Mouse (Mus musculus): ENCODE data around the gene Zfp579. TPM values are rescaled to one million over a fixed set of nuclear protein-coding genes. Genes with fewer than 3 reads are reported as not detected.
A peak's percentile ranks its signal among the peaks of the same experiment; 100 is the strongest.
"Not testable (repeated sequence)": the region's sequence is repeated elsewhere in the genome, so short reads cannot be mapped to it uniquely, and the experiment has no call there.

Zfp579 gene
- polyA plus RNA-seq, 1 experiment from 2014 or later: 68.4 TPM

DNA sequence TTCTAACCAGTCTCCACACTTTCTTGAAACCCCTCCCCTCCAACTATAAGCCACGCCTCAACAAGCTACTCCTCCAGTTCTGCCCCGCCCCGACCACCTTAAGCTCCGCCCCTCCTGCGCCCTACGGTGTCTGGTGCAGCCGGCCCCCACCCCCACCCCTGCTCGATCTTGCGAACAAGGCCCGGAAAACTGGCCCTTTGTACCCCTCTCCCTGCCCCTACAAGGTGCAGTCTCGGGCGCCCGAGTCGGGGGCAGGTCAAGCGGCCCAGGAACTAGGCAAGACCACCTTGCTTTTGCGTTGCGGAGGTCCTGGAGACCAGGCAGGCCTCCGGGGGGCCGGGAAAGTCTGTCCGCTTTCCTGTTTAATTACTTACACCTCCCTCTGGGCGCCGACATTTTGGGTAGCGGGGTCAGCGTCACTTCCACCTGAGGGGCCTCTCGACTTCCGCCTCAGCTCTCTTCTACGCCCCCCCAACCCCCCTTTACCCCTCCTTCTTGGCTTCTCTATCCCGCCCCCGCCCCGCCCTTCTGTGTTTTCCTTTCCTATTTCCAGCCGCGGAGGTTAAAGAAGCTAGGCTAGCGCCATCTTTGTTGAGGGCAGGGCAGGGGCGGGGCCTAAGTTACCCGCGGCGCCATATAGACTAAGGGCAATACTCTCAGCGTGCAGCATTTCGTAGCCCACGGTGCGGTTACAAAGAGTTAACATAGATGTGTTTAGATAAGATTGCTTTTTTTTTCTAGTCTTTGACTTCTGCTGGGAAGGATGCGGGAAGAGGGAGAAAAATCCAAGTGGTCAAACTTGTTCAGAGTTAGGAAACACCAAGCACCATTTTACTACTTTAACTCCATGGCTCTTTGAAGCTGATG, 18.5 kb upstream of the Zfp579 start, which contains the start of the genes Zfp524 and Fiz1:
Gene Zfp524, plus strand, starts transcription at position 165 of the 867 bp plus-strand sequence.
Gene Fiz1, minus strand, starts transcription at position 447 of the 867 bp plus-strand sequence.
- peak; percentile 82 for ATAC-seq
- H3K36me3 ChIP-seq: peaks cover 42% of the 10 kb centered on the region
- H3K4me2 ChIP-seq (replicated peaks): peak within 1 kb of the TSS; percentile 61
- H3K27me3 ChIP-seq: no peaks in the 10 kb centered on the region
- peak within 1 kb of the TSS; percentile 98 for H3K27ac ChIP-seq
- under 1% methylated on average over 42 of the region's 42 CpGs for WGBS
- H3K4me3 ChIP-seq (replicated peaks): peak within 1 kb of the TSS; percentile 71
- peaks cover 16% of the 10 kb centered on the region for H3K4me1 ChIP-seq (replicated peaks)
- H3K9ac ChIP-seq (replicated peaks): peak within 1 kb of the TSS; percentile 83
- H3K9me3 ChIP-seq: no peaks in the 10 kb centered on the region

- no peak for ATAC-seq
- WGBS: 89% methylated on average over 27 of the region's 27 CpGs
- Histone ChIP-seq H3K9me3 (no peaks in the 10 kb centered on the region), H3K9ac (replicated peaks) (no peak overlapping the region), H3K27me3 (no peaks in the 10 kb centered on the region), H3K27ac (no peak overlapping the region), H3K4me1 (replicated peaks) (peaks cover 15% of the 10 kb centered on the region), H3K36me3 (peaks cover 56% of the 10 kb centered on the region), H3K4me2 (replicated peaks) (peak overlapping the region; percentile 61; the same call in 1 of the 2 replicates), H3K4me3 (replicated peaks) (no peak overlapping the region)
Measured at GRCm38 (mm10) chr7:5012681-5013513, 16.9 kb upstream of the Zfp579 start.

DNA sequence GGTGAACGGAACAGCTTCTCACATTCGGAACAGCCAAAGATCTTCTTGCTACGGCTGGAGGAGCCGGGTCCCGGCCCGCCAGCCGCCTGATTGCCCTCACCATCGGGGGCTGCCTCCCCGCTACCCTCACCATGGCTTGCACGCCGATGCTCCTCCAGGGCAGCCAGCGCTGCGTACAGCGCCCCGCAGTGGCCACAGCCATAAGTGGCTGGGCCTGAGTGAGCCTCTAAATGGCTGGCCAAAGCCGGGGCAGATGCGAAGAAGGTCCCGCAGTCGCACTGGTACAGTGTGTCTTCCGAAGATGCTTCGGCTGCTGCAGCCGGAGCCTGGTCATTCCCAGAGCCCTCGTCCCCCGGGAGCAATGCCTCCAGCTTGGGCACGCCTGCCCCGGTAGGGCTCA, 12.3 kb upstream of the Zfp579 start:
- H3K4me2 ChIP-seq (replicated peaks): no peak overlapping the region
- WGBS: 96% methylated on average over 26 of the region's 26 CpGs
- 0 out of 2 replicates have a peak, but pooled peaks cover 3% of the 10 kb centered on the region for H3K4me1 ChIP-seq (replicated peaks)
- H3K36me3 ChIP-seq: peaks cover 72% of the 10 kb centered on the region
- H3K4me3 ChIP-seq (replicated peaks): no peak overlapping the region
- no peaks in the 10 kb centered on the region for H3K9me3 ChIP-seq
- no peaks in the 10 kb centered on the region for H3K27me3 ChIP-seq
- H3K27ac ChIP-seq: no peak overlapping the region
- H3K9ac ChIP-seq (replicated peaks): no peak overlapping the region
- peak; percentile 31; the same call in 1 of the 2 replicates for ATAC-seq

- WGBS: 72% methylated on average over 8 of the region's 8 CpGs
- H3K9ac ChIP-seq (replicated peaks); ATAC-seq; H3K27me3 ChIP-seq; H3K9me3 ChIP-seq; H3K4me2 ChIP-seq (replicated peaks); H3K4me1 ChIP-seq (replicated peaks); H3K27ac ChIP-seq; H3K4me3 ChIP-seq (replicated peaks): not testable (repeated sequence)
- peaks cover 20% of the 10 kb centered on the region for H3K36me3 ChIP-seq
Measured at GRCm38 (mm10) chr7:5002876-5003275, 6.9 kb upstream of the Zfp579 start.

DNA sequence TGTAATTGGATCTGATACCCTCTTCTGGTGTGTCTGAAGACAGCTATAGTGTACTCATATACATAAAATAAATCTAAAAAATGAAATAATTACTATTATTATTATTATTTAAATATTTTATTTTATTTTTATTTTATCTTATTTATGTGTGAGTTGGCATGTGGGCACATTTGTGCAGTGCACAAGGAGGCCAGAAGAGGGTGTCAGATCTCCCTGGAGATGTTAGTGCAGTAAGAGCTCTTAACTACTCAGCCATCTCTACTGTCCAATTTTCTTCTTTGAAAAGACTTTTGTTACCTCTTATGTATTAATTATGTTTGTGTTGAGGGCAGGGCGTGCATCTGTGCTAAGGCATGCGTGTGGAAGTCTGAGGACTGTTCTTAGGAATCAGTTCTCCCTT, 3.9 kb upstream of the Zfp579 start:
- Histone ChIP-seq H3K4me1 (replicated peaks) (peaks cover 14% of the 10 kb centered on the region), H3K36me3 (no peaks in the 10 kb centered on the region)

DNA sequence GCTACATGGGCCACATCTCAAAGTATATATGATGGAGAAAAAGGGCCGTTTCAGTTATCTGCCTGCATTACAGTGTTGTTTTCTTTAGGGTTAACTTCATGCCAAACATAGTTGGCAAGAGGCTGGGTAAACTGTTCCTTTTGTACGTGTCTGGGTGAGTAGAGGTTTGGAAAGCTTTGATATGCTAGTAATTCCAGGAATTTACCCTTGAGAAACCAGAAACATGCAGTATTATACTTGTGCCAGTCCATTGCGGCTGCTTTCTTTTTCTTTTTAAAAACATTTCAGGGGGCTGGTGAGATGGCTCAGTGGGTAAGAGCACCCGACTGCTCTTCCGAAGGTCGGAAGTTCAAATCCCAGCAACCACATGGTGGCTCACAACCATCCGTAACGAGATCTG, 976 bp upstream of the Zfp579 start:
- Histone ChIP-seq H3K36me3 (peaks cover 27% of the 10 kb centered on the region), H3K4me3 (replicated peaks) (peak overlapping the region; percentile 68), H3K4me1 (replicated peaks) (peaks cover 40% of the 10 kb centered on the region), H3K4me2 (replicated peaks) (peak overlapping the region; percentile 94), H3K9ac (replicated peaks) (peak overlapping the region; percentile 81), H3K27me3 (0 out of 2 replicates have a peak, but pooled peaks cover 9% of the 10 kb centered on the region), H3K9me3 (no peaks in the 10 kb centered on the region), H3K27ac (peak overlapping the region; percentile 87; the same call in 1 of the 2 replicates)
- 74% methylated on average over 6 of the region's 8 CpGs for WGBS
- ATAC-seq: no peak

More for the DNA sequence above, 3.9 kb upstream of the Zfp579 start:
- Histone ChIP-seq H3K4me2 (replicated peaks) (no peak overlapping the region), H3K4me3 (replicated peaks) (no peak overlapping the region), H3K27me3 (0 out of 2 replicates have a peak, but pooled peaks cover under 1% of the 10 kb centered on the region), H3K27ac (no peak overlapping the region), H3K9ac (replicated peaks) (no peak overlapping the region), H3K9me3 (no peaks in the 10 kb centered on the region)
- no peak for ATAC-seq
- 65% methylated on average over 2 of the region's 2 CpGs for WGBS

- 5% methylated on average over 19 of the region's 19 CpGs for WGBS
- peak overlapping the region; percentile 87 for H3K27ac ChIP-seq
- 0 out of 2 replicates have a peak, but pooled peaks cover 9% of the 10 kb centered on the region for H3K27me3 ChIP-seq
Measured at GRCm38 (mm10) chr7:4995268-4996002, 523 bp downstream of the Zfp579 start.

DNA sequence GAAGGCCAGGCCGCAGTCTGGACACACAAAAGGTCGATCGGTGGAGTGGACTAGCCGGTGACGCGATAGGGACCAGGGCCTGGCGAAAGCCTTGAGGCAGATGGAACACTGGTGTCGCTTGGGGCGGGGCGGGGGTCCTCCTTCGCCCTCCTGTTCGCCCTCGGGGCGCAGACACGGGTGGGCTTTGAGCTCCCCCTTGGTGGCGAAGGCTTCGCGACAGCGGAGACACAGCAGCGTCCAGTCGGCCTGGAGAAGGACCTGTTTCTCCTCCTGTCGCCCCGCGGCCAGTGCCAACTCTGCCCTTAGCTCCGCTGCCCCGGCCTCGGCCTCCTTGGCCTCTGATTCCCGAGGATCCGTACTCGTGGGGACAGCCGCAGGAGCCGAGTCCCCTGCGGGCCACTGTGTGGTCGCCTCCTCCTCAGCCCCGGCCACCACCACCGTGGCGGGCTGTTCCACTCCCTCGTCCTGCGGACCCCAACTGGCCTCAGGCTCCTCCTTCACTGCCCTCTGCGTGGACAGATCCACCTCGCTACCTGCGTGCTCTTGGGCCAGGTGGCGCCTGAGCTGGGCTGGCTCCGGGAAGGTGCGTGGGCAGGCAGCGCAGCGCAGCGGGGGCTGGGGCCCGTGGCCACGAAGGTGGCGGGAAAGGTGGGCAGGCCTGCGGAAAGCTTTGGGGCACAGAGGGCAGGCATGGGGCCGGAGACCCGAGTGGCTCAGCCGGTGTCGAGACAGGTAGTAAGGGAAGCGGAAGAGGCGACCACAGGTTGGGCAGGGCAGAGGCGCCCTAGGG, 1.8 kb downstream of the Zfp579 start:
- Histone ChIP-seq H3K36me3 (peaks cover 45% of the 10 kb centered on the region), H3K4me1 (replicated peaks) (peaks cover 40% of the 10 kb centered on the region), H3K9me3 (peaks cover 6% of the 10 kb centered on the region; the same call in 1 of the 2 replicates), H3K9ac (replicated peaks) (peak overlapping the region; percentile 81), H3K27me3 (0 out of 2 replicates have a peak, but pooled peaks cover 9% of the 10 kb centered on the region), H3K4me3 (replicated peaks) (peak overlapping the region; percentile 68), H3K27ac (no peak overlapping the region), H3K4me2 (replicated peaks) (peak overlapping the region; percentile 94)
- no peak for ATAC-seq
- WGBS: 53% methylated on average over 59 of the region's 59 CpGs

More at GRCm38 (mm10) chr7:4995268-4996002, 523 bp downstream of the Zfp579 start:
- Histone ChIP-seq H3K4me3 (replicated peaks) (peak overlapping the region; percentile 68), H3K9ac (replicated peaks) (peak overlapping the region; percentile 81), H3K9me3 (0 out of 2 replicates have a peak, but pooled peaks cover 3% of the 10 kb centered on the region), H3K4me1 (replicated peaks) (peaks cover 40% of the 10 kb centered on the region), H3K36me3 (peaks cover 42% of the 10 kb centered on the region), H3K4me2 (replicated peaks) (peak overlapping the region; percentile 94)
- no peak; the same call in 1 of the 2 replicates for ATAC-seq

- 42% methylated on average over 55 of the region's 55 CpGs for WGBS
- peaks cover 45% of the 10 kb centered on the region for H3K36me3 ChIP-seq
- no peak overlapping the region for H3K27ac ChIP-seq
- H3K4me2 ChIP-seq (replicated peaks): peak overlapping the region; percentile 94
- peak overlapping the region; percentile 81 for H3K9ac ChIP-seq (replicated peaks)
- H3K4me1 ChIP-seq (replicated peaks): peaks cover 40% of the 10 kb centered on the region
- 0 out of 2 replicates have a peak, but pooled peaks cover 9% of the 10 kb centered on the region for H3K27me3 ChIP-seq
- H3K9me3 ChIP-seq: peaks cover 6% of the 10 kb centered on the region; the same call in 1 of the 2 replicates
- peak overlapping the region; percentile 68 for H3K4me3 ChIP-seq (replicated peaks)
- ATAC-seq: no peak
Measured at GRCm38 (mm10) chr7:4993347-4993998, 2.5 kb downstream of the Zfp579 start.

- ATAC-seq: no peak
- no peak overlapping the region for H3K27ac ChIP-seq
- H3K9me3 ChIP-seq: peaks cover 6% of the 10 kb centered on the region; the same call in 1 of the 2 replicates
- H3K4me1 ChIP-seq (replicated peaks): peaks cover 10% of the 10 kb centered on the region
- H3K4me2 ChIP-seq (replicated peaks): no peak overlapping the region
- no peak overlapping the region for H3K9ac ChIP-seq (replicated peaks)
- no peaks in the 10 kb centered on the region; the same call in 1 of the 2 replicates for H3K27me3 ChIP-seq
- 69% methylated on average over 2 of the region's 2 CpGs for WGBS
- H3K4me3 ChIP-seq (replicated peaks): no peak overlapping the region
- H3K36me3 ChIP-seq: peaks cover 32% of the 10 kb centered on the region
Measured at GRCm38 (mm10) chr7:4988250-4988649, 7.7 kb downstream of the Zfp579 start.

All from midbrain, embryonic 13.5 days (tissue).